Mouse (Mus musculus) kidney, embryonic 15.5 days (tissue): ENCODE measurements around the gene Ap1g1. TPM values are rescaled to one million over a fixed set of nuclear protein-coding genes. Genes with fewer than 3 reads are reported as not detected.

Source experiments
- ATAC-seq: fragments of 200-750 bp; cut with Nextera tagmentation; replicated peaks from 2 replicates; pipeline ENCODE4 v1.8.0; 2017; ENCODE audit warnings: moderate TSS enrichment; ENCODE audit not compliant: low FRiP score
- H3K27ac ChIP-seq: fragments of 300-500 bp; sonication (generic); 2 replicates; pipeline ENCODE4 v1.5.1; 2015; ENCODE audit warnings: mild to moderate bottlenecking, inconsistent platforms
- H3K27me3 ChIP-seq: fragments of 300-500 bp; sonication (generic); 2 replicates; pipeline ENCODE4 v1.6.1; 2015; ENCODE audit warnings: inconsistent platforms
- H3K36me3 ChIP-seq: fragments of 300-500 bp; sonication (generic); 2 replicates; pipeline ENCODE4 v1.6.1; 2015; ENCODE audit warnings: inconsistent platforms
- H3K4me1 ChIP-seq: fragments of 300-500 bp; sonication (generic); 2 replicates; pipeline ENCODE4 v1.6.1; 2015; ENCODE audit warnings: inconsistent platforms
- H3K4me2 ChIP-seq: fragments of 300-500 bp; sonication (generic); 2 replicates; pipeline ENCODE4 v1.6.1; 2015; ENCODE audit warnings: moderate library complexity, mild to moderate bottlenecking, inconsistent platforms
- H3K4me3 ChIP-seq: fragments of 300-500 bp; sonication (generic); replicated peaks from 2 replicates; pipeline ENCODE4 v1.5.1; 2015; ENCODE audit warnings: mild to moderate bottlenecking, inconsistent platforms
- H3K9ac ChIP-seq: fragments of 300-500 bp; sonication (generic); 2 replicates; pipeline ENCODE4 v1.6.1; 2015; ENCODE audit warnings: mild to moderate bottlenecking, inconsistent platforms
- H3K9me3 ChIP-seq: fragments of 300-500 bp; sonication (generic); replicated peaks from 2 replicates; pipeline ENCODE4 v1.6.1; 2016; ENCODE audit warnings: inconsistent platforms
- WGBS: fragments of 180-500 bp; shearing (Covaris S2); methylation state at CpG from one replicate; pipeline ENCODE4 v1.1.7; 2015; ENCODE audit warnings: mixed read lengths; 5-methylcytosine and 5-hydroxymethylcytosine counted together
- polyA plus RNA-seq: library from polyadenylated mRNA; unstranded; fragments of >200 nt; fragmentation: Nextera tagmentation; extraction: Ambion mirVana; gene quantifications from 2 replicates; pipeline ENCODE4 v1.2.1, GENCODE M21; 2015

The Ap1g1 gene
- polyA plus RNA-seq, 1 experiment from 2014 or later, result 45.4 TPM

GRCm38 (mm10) chr8:109823561-109823960 is 45.2 kb downstream of the Ap1g1 start:
- 72% methylated on average over 2 of the region's 2 CpGs for WGBS
- peak overlapping the region; percentile 51 for H3K27ac ChIP-seq
- peaks cover 29% of the 10 kb centered on the region for H3K36me3 ChIP-seq
- ATAC-seq, result no peak
- no peak overlapping the region for H3K4me3 ChIP-seq
- no peaks in the 10 kb centered on the region for H3K9me3 ChIP-seq
- H3K4me2 ChIP-seq, result no peak overlapping the region
- H3K4me1 ChIP-seq, result peaks cover 5% of the 10 kb centered on the region
- no peaks in the 10 kb centered on the region for H3K27me3 ChIP-seq
- H3K9ac ChIP-seq, result no peak overlapping the region

DNA sequence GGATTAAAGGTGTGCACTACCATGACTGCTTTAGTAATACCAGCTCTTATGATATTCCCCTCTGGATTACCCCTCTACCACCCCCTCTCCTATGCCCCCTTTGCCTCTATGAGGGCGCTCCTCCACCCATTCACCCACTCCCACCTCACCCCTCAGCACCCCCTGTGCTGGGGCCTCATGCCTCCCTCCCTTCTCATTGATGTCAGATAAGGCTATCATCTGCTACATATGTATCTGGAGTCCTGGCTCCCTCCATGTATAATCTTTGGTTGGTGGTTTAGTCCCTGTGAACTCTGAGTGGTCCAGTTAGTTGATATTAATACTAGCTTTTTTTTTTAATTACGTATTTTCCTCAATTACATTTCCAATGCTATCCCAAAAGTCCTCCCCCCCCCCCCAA is 61.5 kb downstream of the Ap1g1 start:
- Histone ChIP-seq H3K27me3 (no peaks in the 10 kb centered on the region), H3K9me3 (no peaks in the 10 kb centered on the region), H3K4me3 (no peak overlapping the region), H3K27ac (no peak overlapping the region), H3K36me3 (peaks cover 77% of the 10 kb centered on the region), H3K9ac (no peak overlapping the region), H3K4me2 (no peak overlapping the region), H3K4me1 (no peaks in the 10 kb centered on the region)
- ATAC-seq, result no peak
- WGBS, result 96% methylated on average over 2 of the region's 2 CpGs

- H3K4me2 ChIP-seq, result no peak overlapping the region
Observed at GRCm38 (mm10) chr8:109842468-109842867, 64.1 kb downstream of the Ap1g1 start.

DNA sequence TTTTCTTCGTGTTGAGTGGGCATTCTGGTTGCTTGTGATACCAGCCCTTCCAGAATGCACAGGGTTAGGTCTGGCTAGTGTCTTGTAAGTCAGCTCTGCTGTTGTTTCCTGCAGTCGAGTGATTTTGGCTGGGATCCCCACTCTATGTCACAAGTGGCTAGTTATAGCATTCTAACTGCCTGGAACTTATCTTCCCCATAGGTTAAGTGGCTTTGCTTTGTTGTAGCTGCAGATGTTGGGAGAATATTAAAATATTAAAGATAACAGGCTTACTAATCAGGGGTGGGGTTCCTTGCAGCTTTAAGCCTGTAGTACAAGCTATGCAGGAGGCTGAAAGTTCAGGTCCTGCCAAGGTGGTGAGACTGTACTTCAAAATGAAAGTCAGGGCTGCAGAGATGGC is 69.5 kb downstream of the Ap1g1 start:
- no peaks in the 10 kb centered on the region for H3K9me3 ChIP-seq
- H3K4me2 ChIP-seq, result no peak overlapping the region
- H3K9ac ChIP-seq, result no peak overlapping the region
- no peak overlapping the region for H3K4me3 ChIP-seq
- H3K27ac ChIP-seq, result no peak overlapping the region
- peaks cover 91% of the 10 kb centered on the region for H3K36me3 ChIP-seq
- ATAC-seq, result no peak
- H3K27me3 ChIP-seq, result no peaks in the 10 kb centered on the region
- WGBS, result 83% methylated on average over 2 of the region's 2 CpGs
- H3K4me1 ChIP-seq, result no peaks in the 10 kb centered on the region

More at GRCm38 (mm10) chr8:109842468-109842867, 64.1 kb downstream of the Ap1g1 start:
- H3K4me1 ChIP-seq, result no peaks in the 10 kb centered on the region
- no peak overlapping the region for H3K27ac ChIP-seq
- 79% methylated on average over 1 of the region's 1 CpGs for WGBS
- no peak overlapping the region for H3K4me3 ChIP-seq
- no peaks in the 10 kb centered on the region for H3K9me3 ChIP-seq
- no peak for ATAC-seq
- H3K36me3 ChIP-seq, result peaks cover 83% of the 10 kb centered on the region
- no peak overlapping the region for H3K9ac ChIP-seq
- no peaks in the 10 kb centered on the region for H3K27me3 ChIP-seq

DNA sequence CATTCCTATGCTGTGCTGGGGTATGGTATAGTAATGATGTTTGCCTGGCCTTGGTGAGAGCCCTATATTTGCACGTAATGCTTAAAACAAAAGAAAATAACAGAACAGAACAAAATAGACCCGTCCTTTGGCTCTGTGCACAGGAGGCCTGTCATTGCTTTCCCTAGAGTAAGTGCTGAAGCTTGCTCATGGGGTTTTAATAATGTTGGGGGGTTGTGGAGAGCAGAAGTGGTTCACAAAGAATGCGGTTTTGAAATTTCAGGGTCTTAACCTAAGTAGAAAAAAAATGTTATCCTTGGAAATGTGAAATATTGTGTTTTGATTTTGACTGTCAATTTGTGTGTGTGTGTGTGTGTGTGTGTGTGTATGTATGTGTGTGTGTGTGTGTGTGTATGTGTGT is 70.6 kb downstream of the Ap1g1 start:
- H3K4me3 ChIP-seq, result no peak overlapping the region
- WGBS, result 79% methylated on average over 3 of the region's 3 CpGs
- peaks cover 86% of the 10 kb centered on the region for H3K36me3 ChIP-seq
- ATAC-seq, result no peak
- no peaks in the 10 kb centered on the region for H3K9me3 ChIP-seq
- no peak overlapping the region for H3K9ac ChIP-seq
- H3K4me1 ChIP-seq, result no peaks in the 10 kb centered on the region
- H3K27me3 ChIP-seq, result no peaks in the 10 kb centered on the region
- no peak overlapping the region for H3K27ac ChIP-seq
- no peak overlapping the region for H3K4me2 ChIP-seq

DNA sequence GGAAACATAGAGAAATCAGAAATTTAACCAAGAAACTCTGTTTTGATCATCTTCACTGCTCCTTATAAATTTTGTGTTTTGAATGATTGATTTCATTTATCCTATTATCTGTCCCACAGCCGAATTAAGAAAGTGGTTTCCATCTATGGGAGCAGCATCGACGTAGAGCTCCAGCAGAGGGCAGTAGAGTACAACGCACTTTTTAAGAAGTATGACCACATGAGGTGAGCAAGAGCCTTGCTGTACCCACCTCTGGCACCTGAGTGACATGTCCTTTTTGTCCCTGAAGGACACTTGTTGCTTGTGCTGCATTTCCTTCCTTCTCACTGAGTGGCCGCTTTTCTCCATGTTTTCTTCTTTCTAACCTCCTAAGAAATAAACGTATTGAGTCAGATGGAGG is 75.1 kb downstream of the Ap1g1 start:
- ATAC-seq, result no peak
- Histone ChIP-seq H3K4me3 (no peak overlapping the region), H3K27ac (no peak overlapping the region), H3K4me1 (no peaks in the 10 kb centered on the region), H3K9me3 (no peaks in the 10 kb centered on the region), H3K4me2 (no peak overlapping the region), H3K9ac (no peak overlapping the region), H3K27me3 (no peaks in the 10 kb centered on the region), H3K36me3 (peaks cover 81% of the 10 kb centered on the region)
- WGBS, result 43% methylated on average over 6 of the region's 6 CpGs

DNA sequence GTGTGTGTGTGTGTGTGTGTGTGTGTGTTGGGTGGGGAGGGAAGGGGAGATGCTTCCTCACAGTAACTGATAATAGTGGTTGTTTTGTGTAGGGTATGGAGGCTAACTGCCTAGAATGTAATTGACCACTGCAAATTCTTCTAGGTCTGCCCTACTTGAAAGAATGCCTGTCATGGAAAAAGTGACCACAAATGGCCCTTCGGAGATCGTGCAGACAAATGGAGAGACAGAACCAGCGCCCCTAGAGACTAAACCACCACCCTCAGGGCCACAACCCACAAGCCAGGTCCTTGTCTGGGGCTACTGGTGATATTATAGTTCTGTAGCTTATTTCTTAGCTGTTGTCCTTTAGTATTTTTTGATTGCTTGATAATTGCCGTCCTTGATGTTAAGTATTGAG is 76.2 kb downstream of the Ap1g1 start:
- 94% methylated on average over 4 of the region's 4 CpGs for WGBS
- Histone ChIP-seq H3K27me3 (no peaks in the 10 kb centered on the region), H3K4me2 (no peak overlapping the region), H3K4me3 (no peak overlapping the region), H3K4me1 (no peaks in the 10 kb centered on the region), H3K9ac (no peak overlapping the region), H3K9me3 (no peaks in the 10 kb centered on the region), H3K27ac (no peak overlapping the region), H3K36me3 (peaks cover 77% of the 10 kb centered on the region)
- ATAC-seq, result no peak

GRCm38 (mm10) chr8:109855451-109855850 is 77.1 kb downstream of the Ap1g1 start:
- Histone ChIP-seq H3K9me3 (no peaks in the 10 kb centered on the region), H3K27ac (no peak overlapping the region), H3K36me3 (peaks cover 77% of the 10 kb centered on the region), H3K4me3 (no peak overlapping the region), H3K4me2 (no peak overlapping the region), H3K9ac (no peak overlapping the region), H3K4me1 (no peaks in the 10 kb centered on the region), H3K27me3 (no peaks in the 10 kb centered on the region)
- no peak for ATAC-seq
- WGBS, result 98% methylated on average over 6 of the region's 6 CpGs

DNA sequence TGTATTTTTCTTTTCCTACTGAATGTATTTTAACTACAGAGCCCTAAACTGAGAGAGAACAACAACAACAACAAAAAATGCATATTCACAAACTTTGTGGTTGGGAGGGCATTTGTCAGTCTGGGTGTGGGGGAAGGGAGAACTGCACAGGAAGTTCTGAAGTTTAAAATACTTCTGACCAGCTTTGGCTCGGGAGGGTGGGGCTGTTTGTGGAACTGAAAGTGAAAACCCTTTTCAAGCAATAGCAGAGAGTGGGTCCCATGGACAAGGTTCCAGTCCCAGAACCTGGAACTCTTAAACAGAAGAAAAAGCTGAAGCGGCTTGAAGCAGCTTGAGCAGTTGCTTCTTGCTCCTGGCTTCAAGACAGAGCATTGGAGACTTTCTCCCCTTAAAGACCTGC is 85.0 kb downstream of the Ap1g1 start:
- no peak for ATAC-seq
- H3K9ac ChIP-seq, result no peak overlapping the region
- H3K9me3 ChIP-seq, result no peaks in the 10 kb centered on the region
- H3K36me3 ChIP-seq, result peaks cover 53% of the 10 kb centered on the region
- no peak overlapping the region for H3K4me2 ChIP-seq
- no peak overlapping the region for H3K4me3 ChIP-seq
- H3K27me3 ChIP-seq, result no peaks in the 10 kb centered on the region
- 0 out of 2 replicates have a peak, but pooled peaks cover 7% of the 10 kb centered on the region for H3K4me1 ChIP-seq
- 0 out of 2 replicates have a peak overlapping the region, but pooled peaks have one; percentile 14 for H3K27ac ChIP-seq
- 74% methylated on average over 2 of the region's 2 CpGs for WGBS

DNA sequence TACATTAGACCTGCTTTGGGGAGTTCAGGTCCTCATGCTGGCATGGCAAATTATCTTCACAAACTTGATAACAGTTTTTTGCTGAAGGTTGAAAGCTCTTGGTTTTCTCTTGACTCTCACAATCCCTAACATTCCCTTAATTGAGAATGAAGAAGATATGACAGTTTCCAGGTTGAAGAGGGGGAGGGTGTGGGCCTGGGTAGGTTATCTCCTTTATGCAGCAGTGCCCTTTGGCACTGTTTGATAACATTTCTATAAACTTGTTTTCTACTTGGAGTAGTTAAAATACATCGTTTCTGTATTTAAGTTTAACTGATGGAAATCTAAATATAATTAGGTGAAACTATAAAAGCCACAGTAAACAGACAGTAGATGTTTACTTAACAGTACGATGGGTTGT is 86.4 kb downstream of the Ap1g1 start:
- peaks cover 44% of the 10 kb centered on the region for H3K36me3 ChIP-seq
- 86% methylated on average over 2 of the region's 2 CpGs for WGBS
- H3K4me3 ChIP-seq, result no peak overlapping the region
- H3K9me3 ChIP-seq, result no peaks in the 10 kb centered on the region
- no peak for ATAC-seq
- H3K4me2 ChIP-seq, result no peak overlapping the region
- no peak overlapping the region for H3K27ac ChIP-seq
- H3K4me1 ChIP-seq, result peaks cover 12% of the 10 kb centered on the region; the same call in 1 of the 2 replicates
- H3K27me3 ChIP-seq, result no peaks in the 10 kb centered on the region
- H3K9ac ChIP-seq, result no peak overlapping the region

- 86% methylated on average over 4 of the region's 4 CpGs for WGBS
- peaks cover 12% of the 10 kb centered on the region; the same call in 1 of the 2 replicates for H3K4me1 ChIP-seq
- H3K9ac ChIP-seq, result no peak overlapping the region
- ATAC-seq, result no peak
- no peaks in the 10 kb centered on the region for H3K27me3 ChIP-seq
- peaks cover 37% of the 10 kb centered on the region for H3K36me3 ChIP-seq
- no peak overlapping the region for H3K4me2 ChIP-seq
- H3K4me3 ChIP-seq, result no peak overlapping the region
- H3K27ac ChIP-seq, result no peak overlapping the region
- no peaks in the 10 kb centered on the region for H3K9me3 ChIP-seq
Observed at GRCm38 (mm10) chr8:109865536-109865935, 87.2 kb downstream of the Ap1g1 start.

- Histone ChIP-seq H3K36me3 (peaks cover 25% of the 10 kb centered on the region), H3K4me1 (peaks cover 12% of the 10 kb centered on the region; the same call in 1 of the 2 replicates), H3K27me3 (no peaks in the 10 kb centered on the region), H3K4me3 (no peak overlapping the region), H3K27ac (no peak overlapping the region), H3K9me3 (no peaks in the 10 kb centered on the region), H3K9ac (no peak overlapping the region), H3K4me2 (no peak overlapping the region)
- no peak for ATAC-seq
- WGBS, result 89% methylated on average over 5 of the region's 5 CpGs
Observed at GRCm38 (mm10) chr8:109866690-109867089, 88.3 kb downstream of the Ap1g1 start.

- peak; percentile 99 for ATAC-seq
- Histone ChIP-seq H3K9me3 (no peaks in the 10 kb centered on the region), H3K4me1 (peaks cover 20% of the 10 kb centered on the region; the same call in 1 of the 2 replicates), H3K9ac (peak within 1 kb of the TSS; percentile 90), H3K36me3 (peaks cover 14% of the 10 kb centered on the region), H3K4me3 (peak within 1 kb of the TSS; percentile 92), H3K27ac (peak within 1 kb of the TSS; percentile 95), H3K27me3 (no peaks in the 10 kb centered on the region), H3K4me2 (peak within 1 kb of the TSS; percentile 93)
- WGBS, result under 1% methylated on average over 42 of the region's 42 CpGs
Observed at GRCm38 (mm10) chr8:109868003-109868679, 89.8 kb downstream of the Ap1g1 start, which contains the start of gene Phlpp2. Gene Phlpp2, plus strand, starts transcription at chr8:109868542.
